Mouse (Mus musculus) spleen, postnatal 0 days (tissue): ENCODE data around the gene Rp9. TPM values are rescaled to one million over a fixed set of nuclear protein-coding genes. Genes with fewer than 3 reads are reported as not detected.

Experiments used
- polyA plus RNA-seq: library from polyadenylated mRNA; unstranded; fragments of >200 nt; fragmentation: Nextera tagmentation; extraction: Ambion mirVana; gene quantifications from 2 replicates; pipeline ENCODE4 v1.2.1, GENCODE M21; 2015

The Rp9 gene
- polyA plus RNA-seq = 95.9 and 98.4 TPM in 2 replicates

GRCm38 (mm10) chr9:22469643-22470042 is at the start of gene Rp9:
Gene Rp9, minus strand, starts transcription at chr9:22469743.

GRCm38 (mm10) chr9:22475424-22475868 is 5.9 kb upstream of the Rp9 start, which contains the start of gene Bbs9:
Gene Bbs9, plus strand, starts transcription at chr9:22475715.

GRCm38 (mm10) chr9:22453990-22454389 is 15.6 kb downstream of the Rp9 start, which contains the start of gene Gm17545:
Gene Gm17545, plus strand, starts transcription at chr9:22454290.

DNA sequence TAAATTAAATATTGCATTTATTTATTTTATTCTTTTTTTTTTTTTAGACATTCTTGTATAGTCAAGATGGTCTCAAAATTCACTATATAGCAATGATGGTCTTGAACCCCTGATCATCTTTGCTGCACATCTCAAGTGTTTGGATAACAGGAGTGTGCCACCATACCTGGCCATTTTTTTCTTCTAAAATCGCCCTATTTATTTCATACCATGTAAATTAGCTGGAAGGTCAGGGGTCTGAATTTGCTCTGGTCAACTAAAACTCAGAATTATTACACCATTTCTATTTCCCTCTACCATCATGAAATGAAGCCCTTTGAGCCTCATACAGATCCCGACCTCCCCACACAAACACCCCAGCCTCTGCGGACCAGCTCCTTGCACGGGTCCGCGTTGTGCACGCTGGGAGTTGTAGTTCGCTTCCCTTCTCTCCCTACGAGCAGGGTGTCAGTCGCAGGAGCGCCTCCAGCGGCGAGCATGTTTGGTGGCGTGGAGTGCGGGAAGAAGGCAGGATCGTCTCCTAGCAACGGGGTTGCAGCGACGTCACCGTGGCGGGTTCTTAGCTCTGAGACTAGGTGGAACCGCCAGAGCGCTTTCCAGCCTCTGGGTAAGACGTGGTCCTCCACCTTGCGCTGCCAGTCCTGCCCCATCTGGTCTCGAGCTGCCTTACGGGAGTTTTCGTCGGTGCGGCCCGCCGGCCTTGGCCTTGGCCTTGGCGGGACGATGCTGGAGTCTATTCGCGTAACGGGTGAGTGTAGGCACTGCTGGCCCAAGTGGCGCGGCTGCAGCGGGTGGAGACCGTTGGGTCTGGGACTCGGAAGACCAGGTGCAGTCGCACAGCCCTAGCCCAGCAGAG is 58.3 kb downstream of the Rp9 start, which contains the start of gene 9530077C05Rik:
Gene 9530077C05Rik, plus strand, starts transcription at position 512 of the 856 bp plus-strand sequence.

GRCm38 (mm10) chr9:22389021-22389476 is 80.5 kb downstream of the Rp9 start, which contains the start of gene Anln:
Gene Anln, minus strand, starts transcription at chr9:22389188.

Other genes with a start within 250 kb of the Rp9 start
- gene Zfp809, start 244.0 kb downstream of the Rp9 start, polyA plus RNA-seq = 9.9 and 12.4 TPM in 2 replicates
- gene Zfp599, start 209.8 kb downstream of the Rp9 start, polyA plus RNA-seq = 1.9 TPM in 2 replicates
- 4.8 and 6.1 TPM in 2 replicates for gene Zfp810, start 162.1 kb downstream of the Rp9 start, polyA plus RNA-seq
- 19.8 and 20.3 TPM in 2 replicates for gene Anln, start 80.6 kb downstream of the Rp9 start, polyA plus RNA-seq
- gene 9530077C05Rik, start 58.2 kb downstream of the Rp9 start, polyA plus RNA-seq = 5.4 and 5.8 TPM in 2 replicates
- not detected in 2 replicates for gene Gm17545, start 15.5 kb downstream of the Rp9 start, polyA plus RNA-seq
- 3.8 and 4.9 TPM in 2 replicates for gene Bbs9, start 6.0 kb upstream of the Rp9 start, polyA plus RNA-seq